Mouse (Mus musculus): ENCODE results near the gene Ppfibp1.

The Ppfibp1 gene

DNA sequence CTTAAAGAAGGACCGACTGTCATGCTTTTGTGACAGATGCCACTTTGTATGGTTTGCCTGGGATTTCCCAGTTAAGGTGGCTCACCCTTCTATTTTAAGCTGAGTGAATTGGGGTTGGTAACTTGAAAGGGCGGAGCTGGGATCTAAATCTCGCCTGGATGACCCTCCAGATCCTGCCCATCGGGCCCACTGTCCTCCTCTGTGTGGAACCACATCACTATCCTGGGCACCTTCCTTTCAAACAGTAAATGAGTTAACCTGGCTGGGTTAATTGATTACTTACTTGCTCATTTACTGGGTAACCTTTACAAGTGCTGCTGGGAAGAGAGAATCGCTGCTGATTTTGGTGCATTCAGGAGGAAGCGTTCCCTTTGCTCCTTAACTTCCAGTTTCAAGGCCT lies 30.1 kb downstream of the Ppfibp1 start:
- DNase-seq: no peak

DNA sequence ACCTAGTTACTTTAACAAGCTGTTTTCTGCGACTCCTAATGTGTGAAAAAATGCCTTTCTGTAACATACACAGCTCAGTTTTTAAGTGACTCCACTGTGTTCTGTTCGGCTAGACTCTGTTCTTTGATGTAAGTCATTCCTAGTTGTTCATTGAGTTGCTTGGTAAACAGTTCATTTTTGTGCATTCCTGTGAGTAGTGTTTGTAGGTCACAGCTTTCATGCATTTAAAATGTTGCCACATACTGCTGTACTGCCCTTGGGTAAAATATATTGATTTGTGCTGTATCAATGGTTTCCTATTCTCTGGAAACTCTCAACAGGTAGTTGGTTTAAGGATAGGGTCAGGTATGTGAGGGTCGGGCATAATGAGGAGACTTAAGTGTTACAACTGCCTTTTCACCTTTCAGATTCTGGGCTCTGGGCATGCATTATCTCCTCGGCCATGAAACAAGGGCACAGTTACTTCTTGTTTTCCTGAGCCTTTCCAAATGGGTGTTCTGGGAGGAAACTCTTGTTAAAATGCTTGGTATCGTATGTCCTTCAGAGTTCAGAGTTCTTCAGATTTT lies 38.2 kb downstream of the Ppfibp1 start:
- no peak for DNase-seq

DNA sequence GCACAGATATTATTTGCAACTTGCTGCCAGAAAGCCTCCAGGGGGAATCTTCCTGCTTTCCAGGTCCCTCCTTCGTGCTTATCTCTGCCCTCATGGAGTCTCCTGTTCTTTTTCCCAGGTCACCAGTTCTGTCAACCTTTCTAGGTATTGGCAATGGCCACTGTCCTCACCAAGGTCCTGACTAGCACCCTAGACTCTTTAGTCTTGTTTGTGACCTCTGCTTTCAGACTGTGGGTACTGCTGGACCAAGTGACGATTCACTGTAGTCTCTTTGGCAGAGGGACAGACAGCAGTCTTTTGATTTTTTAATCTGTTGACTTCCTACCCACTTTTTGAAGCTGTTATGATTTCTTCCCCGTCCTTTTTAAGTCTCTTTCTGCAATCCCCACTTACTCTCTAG lies 39.8 kb downstream of the Ppfibp1 start:
- no peak for DNase-seq

DNA sequence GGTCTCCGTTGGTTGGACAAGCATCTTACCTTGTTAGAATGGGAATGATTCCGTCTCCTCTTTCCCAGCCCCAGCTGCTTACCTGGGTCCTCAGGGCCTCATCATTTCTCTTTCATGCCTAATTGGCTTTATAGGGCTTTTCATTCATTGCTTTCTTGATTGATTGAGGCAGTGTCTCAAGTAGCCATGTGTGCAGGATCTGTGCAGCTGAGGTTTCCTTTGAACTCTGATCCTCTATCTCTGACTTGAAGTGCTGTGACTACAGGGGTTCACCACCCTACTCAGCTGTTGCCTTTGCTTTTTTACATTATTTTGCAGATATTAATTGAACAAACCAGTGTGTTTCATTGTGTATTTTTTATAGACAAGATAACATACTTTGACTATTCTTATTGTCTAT lies 40.7 kb downstream of the Ppfibp1 start:
- DNase-seq: no peak

DNA sequence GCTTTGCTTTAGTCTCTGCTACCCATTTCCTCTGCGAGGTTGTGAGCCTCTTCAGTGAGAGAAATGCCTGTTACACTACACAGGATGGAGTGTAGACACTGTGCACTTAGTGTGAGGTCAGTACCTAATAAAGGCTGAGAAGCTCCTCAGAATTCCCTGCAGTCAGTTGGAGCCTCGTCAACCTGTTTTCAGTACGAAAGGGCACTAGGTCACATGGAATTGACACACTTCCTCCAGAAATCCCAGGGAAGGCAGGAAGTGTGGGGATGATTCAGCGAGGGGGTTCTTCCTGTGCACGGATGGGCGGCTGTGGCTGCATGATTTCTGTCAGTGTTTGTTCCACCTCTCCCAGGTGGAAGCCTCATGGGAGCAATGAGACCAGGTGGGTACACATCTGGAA lies 44.8 kb downstream of the Ppfibp1 start:
- DNase-seq: no peak

DNA sequence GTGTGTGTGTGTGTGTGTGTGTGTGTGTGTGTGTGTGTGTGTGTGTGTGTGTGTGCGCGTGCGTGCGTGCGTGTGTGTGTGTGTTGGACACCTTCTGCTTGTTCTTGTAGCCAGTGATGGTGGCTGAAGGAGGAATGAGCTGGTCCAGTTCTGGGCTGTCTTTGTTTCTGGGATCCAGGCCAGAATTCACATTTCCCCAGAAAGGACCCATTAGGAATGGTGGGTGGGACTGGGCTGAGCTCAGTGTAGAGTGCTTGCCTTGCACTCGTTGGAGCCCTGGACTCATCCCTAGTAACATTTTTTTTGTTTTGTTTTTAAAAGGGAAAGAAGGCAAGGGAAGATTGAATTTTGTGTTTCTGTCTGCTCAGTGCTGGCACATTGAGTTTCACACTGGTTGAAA lies 47.7 kb downstream of the Ppfibp1 start:
- no peak for DNase-seq

DNA sequence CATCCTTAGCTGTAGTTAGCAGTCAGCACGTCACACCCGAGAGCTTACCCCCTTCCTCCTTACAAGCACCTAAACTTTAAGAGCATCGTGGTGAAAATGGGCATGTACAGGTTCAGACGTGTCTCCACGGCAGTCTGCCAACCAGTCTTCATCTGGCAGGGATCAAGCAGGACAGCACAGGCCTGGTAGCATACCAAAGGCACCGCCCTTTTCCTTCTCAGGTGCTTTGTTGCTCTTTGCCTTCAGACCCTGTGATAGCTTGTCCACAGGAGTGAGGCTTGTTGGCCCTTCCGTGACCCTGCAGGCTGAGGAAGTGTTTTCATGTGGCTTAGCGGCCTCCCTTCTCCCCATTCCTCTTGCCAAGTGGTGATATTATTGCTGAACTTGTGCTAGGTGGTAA lies 50.7 kb downstream of the Ppfibp1 start:
- no peak for DNase-seq

DNA sequence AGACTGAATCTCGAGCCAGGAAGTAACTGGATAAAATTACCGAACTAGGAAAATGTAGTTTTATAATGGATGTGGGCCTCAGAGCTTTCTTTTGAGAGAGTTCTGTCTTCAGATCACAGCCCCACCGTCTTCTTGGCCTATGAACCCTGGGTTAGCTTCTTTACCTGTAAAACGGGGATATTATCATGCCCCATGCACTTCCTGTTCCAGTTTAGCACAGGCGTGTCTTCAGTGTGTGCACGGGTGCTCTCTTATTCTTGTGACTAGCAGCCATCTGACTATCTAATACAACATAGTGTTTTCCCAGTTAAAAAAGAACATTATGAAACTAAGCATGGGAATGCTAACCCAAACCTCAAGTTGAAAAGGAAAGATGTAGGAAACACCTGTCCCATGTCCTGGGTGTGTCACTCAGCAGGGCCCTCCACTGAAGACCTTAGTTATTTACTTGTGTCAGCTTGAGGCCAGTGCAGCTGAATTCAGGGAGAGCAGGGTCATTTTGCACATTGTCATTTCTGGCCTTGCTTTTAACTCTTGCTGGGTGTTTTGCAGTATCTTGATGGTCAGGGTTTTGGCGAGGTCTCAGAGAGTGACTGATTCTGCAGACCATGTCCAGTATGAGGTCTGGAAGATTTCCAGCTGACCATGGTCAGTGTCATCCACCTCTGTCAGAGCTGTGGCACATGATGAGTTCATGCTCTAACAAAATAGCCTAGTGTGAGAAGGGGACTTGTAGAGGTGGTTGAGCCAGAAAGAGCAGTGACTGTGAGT lies 53.4 kb downstream of the Ppfibp1 start:
- no peak for DNase-seq

DNA sequence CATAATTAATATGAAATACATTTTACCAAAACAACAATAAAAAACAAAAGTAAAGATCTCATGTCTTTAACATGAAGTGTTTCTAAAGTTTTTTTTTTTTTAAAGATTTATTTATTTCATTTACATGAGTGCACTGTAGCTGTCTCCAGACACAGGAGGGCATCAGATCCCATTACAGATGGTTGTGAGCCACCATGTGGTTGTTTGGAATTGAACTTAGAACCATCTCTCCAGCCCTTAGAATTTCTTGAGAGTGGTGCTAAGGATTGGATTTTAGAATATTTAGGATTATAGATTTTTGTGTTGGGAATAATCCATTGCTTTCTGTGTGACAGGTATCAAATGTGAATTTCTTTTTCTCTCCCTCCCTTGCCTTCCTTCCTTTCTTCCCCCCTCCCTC lies 55.7 kb downstream of the Ppfibp1 start:
- no peak for DNase-seq

DNA sequence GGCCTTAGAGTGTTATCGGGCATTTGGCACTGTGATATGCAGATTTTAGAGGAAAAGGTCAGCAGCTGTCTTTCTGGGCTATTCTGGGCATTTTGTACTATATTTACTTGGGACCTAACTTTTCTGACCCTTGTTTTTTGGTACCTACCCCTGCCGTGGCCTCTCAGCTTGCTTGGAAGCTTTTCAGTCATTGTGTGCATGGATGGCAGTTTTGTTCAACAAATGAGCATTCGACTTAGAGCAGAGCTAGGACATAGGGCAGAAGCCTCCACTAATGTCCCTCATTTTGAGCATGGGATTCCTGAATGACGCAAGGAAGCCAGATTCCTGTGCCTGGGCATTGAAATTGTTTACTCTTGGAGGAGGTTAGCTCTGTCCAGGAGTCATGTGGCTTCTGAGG lies 56.5 kb downstream of the Ppfibp1 start:
- no peak for DNase-seq

DNA sequence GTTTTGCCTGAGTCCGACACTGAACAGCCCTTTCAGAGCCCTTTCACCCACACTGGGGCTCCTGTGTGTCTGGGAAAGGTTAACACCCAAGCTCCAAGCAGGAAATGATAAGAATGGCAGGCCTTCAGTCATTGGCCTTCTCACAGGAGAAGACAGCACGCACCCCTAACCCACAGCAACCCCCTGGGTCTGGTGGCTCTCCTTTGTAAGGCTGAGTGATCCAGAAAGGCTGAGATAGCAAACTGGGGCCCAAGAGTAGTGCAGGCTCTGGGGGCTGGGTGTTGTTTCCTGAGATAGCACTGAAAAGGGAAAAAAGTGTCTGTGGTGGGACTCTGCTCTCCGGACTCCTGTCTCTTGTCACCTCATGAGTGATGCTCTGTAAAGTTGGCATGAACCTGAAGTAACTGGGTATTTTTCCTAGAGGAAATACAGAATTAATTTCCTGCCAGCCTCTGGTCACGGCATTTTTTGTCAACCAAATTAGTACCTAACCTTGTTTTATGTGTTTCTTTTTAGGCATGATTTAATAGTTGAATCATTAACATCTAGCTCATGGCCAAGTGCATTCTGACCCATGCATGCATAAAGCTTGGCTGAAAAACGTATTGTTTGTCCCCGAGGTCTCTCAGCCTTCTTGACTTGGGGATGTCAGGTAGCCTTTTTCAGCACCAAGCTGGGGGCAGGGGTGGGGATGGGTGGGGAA lies 58.2 kb downstream of the Ppfibp1 start:
- DNase-seq: no peak

DNA sequence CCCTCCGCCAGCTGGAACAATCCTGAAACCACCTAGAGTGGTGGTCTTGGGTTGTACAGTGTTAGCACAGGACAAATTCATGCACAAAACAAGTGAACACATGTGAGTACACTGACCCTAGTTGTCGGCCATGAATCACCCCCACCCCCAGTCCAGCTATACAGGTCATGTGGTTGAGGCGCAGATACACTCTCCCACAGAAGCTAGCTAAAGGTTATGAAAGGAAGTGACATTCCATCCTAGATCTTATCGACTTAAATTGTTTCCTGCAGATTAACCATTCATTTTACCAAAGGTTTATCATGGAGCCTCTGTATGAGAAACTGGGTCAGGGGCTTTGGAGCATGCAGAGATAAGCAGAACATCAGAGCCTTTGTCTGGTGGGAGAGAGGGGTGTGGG lies 58.9 kb downstream of the Ppfibp1 start:
- DNase-seq: no peak

DNA sequence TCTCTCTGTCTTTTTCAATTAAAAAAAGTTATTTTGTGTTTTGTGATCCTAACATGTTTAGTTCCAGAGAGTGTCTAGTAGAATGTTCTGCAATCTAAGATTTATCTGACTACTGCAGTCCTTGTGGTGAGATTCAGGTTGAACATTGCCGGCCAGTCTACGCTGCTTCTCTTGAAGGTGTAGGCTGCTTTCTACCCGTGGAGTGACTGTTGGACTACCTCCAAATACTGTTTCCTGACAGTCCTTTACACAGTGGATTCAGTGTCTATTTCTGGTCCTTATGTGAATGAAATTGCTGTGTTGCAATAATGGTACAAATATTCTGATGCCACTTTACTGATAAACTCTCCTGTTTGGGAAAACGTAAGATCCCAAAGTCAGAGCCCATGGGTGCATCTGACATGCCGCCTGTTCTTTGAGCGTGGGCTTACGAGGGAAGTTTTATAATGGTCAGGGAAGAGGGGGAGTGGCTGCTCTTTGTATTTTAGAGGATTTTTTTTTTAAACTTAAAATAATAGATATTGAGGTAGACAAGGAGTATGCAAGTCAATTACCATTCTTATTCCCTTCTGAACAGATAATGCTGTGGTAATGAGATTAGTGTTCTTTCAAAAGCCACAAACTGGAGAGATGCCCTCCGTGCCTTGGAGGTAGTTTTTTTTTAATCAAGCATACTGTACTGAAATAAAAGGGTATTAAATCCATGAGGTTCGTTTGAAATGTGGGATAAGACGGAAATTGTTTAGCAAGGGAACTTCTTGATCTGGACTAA lies 61.6 kb downstream of the Ppfibp1 start:
- DNase-seq: no peak

DNA sequence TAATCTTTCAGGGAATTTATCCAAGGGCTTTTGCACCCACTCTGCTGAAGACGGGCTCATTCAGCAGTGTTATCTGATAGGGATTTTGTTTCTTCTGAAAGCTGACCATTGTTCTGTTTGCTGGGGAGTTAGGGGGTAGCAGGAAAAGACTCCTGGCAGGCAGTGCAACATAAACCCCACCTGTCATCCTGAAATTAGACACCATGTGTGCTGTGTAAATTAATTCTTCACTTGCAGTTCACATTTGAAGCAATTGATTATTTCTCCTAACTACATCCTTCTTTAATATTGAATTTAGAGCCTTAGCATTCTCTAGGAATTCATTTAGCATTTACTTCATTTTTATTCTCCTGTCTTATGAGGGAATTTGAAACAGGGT lies 62.2 kb downstream of the Ppfibp1 start:
- DNase-seq: no peak

DNA sequence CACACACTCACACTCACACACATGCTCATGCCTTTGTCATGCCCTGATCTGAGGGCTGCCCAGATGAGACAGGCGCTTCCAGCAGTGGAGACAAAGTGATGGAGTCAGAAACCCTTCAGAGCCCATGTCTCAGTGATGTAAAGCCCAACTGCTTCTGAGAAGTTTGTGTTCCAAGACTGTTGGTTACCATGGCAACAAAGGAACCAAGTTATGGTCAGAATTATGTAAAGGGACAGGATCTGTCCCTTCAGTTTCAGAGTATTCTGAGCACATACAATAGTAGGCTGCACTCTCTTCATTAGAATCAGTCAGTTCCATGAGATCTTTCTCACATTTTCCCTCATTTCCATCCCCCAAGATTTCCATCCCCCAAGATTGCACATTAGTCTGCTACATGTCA lies 66.0 kb downstream of the Ppfibp1 start, which contains the start of gene 1700034J05Rik:
Gene 1700034J05Rik (minus strand): TSS at position 165 of the 400 bp plus-strand sequence.
- DNase-seq: no peak

DNA sequence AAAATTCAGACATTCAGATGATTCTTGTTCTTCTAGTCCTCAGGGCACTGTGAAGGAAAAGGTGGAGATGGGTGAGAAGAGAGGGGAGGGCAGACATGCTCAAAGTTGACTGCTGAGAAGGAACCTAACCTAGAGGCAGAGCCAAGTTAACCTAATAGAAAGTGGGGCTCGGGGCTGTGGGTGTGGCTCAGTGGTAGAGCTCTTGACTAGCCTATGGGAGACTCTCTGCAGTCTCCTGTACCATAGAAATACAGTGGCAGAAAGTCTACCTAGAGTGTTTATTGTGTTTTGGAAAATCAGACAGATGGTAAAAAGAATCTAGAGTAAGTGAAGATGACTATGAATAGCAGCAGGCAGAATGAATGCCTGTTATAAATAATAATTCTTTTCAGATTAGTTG lies 67.2 kb downstream of the Ppfibp1 start:
- DNase-seq: no peak

DNA sequence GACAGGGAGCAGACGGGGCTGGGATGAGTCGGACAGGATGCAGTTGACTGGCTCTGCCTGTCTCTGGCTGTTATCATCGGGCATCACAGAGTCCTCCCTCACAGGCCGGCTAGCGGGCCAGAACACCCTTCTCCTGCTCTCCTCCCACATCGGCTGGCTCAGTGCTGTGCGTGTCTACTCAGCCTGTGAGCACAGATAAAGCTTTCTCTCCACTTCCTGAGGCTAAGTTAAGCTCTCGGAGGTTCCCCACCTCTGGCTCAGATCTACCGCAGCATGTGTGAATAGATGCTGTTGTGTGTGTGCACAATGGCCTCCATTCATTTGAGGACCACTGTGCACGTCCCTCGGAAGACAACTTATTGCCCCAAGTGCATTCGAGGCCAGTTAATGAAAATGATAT lies 67.6 kb downstream of the Ppfibp1 start:
- no peak for DNase-seq

DNA sequence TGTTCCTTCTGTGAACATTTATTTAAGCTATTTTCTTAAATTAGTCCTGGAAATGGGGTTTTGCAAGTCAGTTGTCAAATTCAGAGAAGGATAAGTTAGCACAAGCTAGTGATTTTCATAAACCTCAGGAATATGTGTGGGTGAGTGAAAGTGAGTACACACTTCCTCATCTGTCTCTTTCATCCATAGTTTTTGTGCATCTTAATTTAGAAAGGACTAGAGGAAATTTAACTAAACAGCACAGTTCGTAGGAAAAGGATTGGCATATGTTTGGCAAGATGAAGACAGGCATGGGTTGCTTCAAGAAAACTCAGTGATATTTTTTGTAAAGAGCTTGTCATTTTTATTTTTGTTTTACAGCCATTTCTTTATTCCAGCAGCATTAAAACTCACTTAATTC lies 68.7 kb downstream of the Ppfibp1 start:
- DNase-seq: no peak

DNA sequence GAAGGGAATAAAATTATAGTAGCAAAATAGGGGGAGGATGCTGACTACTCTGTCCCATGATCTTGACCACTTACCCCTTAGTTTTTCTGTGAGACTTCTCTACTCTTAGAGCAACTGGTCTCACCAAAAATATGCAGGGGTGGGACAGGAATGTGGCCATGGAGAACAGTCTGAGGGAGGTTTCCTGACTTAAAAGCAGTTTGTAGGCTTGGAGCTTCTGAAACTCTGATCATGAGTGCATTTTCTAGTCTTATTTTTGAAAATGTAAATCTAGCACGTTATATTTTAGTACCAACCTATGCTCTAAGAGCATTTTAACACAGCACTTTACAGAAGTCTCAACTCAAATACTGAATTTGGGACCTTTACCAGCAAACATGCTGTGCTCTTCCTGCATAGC lies 70.4 kb downstream of the Ppfibp1 start:
- no peak for DNase-seq

DNA sequence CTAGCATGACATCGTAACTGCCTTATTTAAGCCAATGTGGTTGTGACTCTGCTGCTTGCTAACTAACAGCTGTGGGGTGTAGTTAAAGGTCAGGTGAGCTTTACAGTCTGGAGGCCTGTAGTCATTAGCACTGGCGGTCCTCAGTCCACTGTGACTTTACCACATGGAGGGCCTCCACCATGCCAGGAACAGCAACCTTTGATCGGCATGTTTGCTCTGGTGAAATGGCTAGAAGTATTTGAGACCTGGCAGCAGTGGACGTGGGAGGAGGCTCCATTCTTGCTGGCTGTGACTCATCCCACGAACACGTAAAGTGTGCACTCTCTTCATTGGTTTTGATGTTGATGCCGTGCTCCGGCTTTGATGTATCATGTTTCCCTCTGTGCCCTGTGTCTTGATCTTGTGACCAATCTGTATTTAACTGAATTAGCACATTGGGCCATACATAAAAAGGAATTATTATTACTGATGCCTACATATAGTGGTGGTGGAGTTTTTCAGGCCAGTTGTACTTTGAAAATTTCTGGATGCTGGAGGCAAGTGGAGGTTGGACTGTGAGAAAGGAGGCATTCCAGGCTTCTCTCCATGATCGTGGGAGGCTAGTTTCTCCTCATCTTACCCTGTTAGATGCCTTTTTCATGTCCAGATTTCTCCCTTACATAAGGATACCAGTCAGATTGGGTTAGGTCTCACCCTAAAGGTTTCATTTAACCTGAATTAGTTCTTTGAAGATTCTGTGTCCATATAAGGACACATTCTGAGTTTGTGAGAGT lies 71.8 kb downstream of the Ppfibp1 start:
- DNase-seq: no peak

DNA sequence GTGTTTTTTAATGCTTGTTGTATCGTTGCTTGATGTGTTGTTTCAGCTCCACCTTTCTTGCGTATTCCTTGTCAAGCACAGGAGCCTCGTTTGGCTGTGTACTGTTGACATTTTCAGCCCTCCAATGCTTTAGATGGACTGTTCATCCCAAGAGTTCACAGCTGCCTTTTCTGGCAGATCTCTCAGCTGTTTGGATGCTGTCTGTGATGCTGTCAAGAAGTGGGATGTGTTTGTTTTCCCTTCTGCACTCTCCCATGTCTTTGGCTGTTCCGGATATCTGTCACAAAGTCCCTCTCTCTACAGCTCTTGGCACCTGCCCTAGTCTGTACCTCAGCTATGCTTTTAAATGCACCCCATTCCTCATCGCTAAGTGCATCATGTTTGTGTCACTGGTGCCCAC lies 72.7 kb downstream of the Ppfibp1 start:
- no peak for DNase-seq

DNA sequence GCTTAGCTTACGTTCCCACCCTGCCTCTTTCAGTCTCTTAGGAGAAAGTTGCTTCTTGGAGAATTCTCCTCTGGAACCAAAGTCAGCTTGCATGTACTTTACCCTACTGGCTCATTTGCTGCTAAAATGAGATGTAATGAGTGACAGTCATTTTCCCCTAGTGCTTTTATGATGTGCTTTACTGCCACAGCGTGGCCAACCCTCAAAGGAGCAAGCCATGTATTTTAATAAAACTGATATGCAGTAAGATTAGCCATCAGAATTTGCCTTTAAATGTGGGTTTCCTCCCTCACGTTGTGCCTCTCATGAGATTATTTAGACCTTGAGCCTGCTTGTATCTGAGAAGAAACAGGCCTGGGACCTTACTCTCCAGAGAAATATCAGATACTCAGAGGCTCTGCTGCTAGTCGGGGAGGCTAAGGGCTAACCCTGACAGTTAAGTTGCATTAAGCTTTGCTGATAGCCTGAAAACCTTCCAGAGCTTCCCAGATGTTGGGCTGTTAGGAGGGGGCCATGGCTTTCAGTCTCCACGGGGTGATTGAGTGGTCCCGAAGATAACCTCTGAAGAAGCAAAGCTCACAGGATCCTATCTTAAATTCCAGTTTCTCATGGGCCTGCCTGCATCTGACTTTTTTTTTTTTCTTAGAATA lies 73.7 kb downstream of the Ppfibp1 start:
- DNase-seq: no peak

Measured in cerebellum, adult 8-10 months (tissue).